Mouse (Mus musculus): ENCODE results near the gene S100a14. TPM values are rescaled to one million over a fixed set of nuclear protein-coding genes. Genes with fewer than 3 reads are reported as not detected.

The S100a14 gene
- polyA plus RNA-seq, 1 experiment: not detected

DNA sequence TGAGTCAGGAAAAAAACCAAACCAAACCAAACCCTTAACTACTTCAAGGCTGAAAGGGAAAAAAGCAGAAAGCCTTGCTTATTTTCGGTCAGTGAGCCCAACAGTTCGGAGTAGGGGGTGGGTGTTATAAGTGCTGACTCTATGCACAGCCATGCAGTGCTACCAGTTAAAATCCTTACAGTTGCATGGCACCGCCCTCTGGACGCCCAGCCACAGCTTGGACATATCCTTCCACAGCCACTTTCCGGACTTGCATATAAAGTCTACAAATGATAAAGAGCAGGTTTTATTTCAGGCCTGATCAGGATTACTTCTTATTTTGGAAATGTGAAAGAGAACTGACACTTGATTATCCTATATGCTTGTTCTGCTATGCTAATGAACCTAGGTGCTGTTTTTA lies 21.4 kb upstream of the S100a14 start:
- TF ChIP-seq POLR2A (IDR thresholded peaks at IDR 0.05; ENCODE audit: extremely low read depth, insufficient read depth, low read length) (no peak), CTCF (IDR thresholded peaks at IDR 0.05; ENCODE audit: extremely low read depth, insufficient read depth, low read length) (no peak)
- no peak overlapping the region for H3K27ac ChIP-seq (ENCODE audit: insufficient read depth, low read length)
- no peak overlapping the region for H3K4me3 ChIP-seq (ENCODE audit: insufficient read depth, low read length)
- peaks cover 6% of the 10 kb centered on the region; the same call in 1 of the 2 replicates for H3K4me1 ChIP-seq (ENCODE audit: control insufficient read depth, insufficient read depth, low read length)

DNA sequence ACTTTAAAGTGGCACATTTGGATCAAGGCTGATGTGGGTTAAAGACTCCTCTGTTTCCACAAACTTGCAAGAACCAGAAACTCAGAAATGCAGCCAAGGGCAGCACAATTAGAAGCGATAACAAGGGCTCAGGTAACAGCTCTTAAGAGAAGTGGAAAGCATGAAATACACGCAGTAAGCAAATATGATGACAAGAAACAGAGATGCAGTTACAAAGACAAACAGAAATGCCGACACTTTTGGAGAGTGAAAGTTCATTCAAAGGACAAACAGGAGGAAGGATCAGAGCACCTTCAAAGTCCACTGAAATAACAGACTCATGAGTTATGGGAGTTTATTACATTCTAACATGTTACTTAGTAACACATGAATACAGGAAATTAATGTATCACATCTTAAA lies 20.3 kb upstream of the S100a14 start:
- Histone ChIP-seq H3K4me3 (ENCODE audit: insufficient read depth, low read length) (no peak overlapping the region), H3K4me1 (ENCODE audit: control insufficient read depth, insufficient read depth, low read length) (peaks cover 6% of the 10 kb centered on the region; the same call in 1 of the 2 replicates), H3K27ac (ENCODE audit: insufficient read depth, low read length) (no peak overlapping the region)
- TF ChIP-seq CTCF (IDR thresholded peaks at IDR 0.05; ENCODE audit: extremely low read depth, insufficient read depth, low read length) (no peak), POLR2A (IDR thresholded peaks at IDR 0.05; ENCODE audit: extremely low read depth, insufficient read depth, low read length) (no peak)

DNA sequence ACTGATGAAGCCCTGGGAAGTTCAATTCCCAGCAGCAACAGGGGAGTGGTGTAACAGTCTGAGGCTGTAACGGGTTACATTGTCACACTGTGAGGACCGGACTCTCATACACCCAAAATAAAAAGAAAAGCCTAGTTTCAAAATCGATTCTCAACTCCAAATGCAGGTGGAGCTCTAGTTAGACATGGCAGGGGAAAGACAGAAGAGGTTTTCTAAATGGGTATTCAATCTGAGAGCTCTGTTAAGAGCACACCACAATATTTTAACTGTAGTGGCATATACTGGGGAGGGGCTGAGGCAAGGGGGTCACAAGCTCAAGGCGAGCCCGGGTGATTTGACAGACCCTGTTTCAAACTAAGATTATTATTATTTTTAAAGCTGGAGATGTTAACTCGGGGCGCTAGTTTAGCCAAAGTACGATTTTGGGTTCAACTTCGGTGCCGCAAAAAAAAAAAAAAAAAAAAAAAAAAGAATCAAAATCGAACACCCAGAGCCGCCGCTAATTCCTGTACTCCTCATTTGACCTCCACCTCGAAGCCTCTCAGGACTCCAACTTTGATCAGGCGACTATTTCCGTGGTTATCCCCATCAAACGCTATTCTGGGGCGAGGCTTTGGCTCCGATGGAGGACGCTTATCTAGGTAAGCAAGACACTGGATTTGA lies 18.2 kb upstream of the S100a14 start:
- Histone ChIP-seq H3K4me1 (ENCODE audit: control insufficient read depth, insufficient read depth, low read length) (peaks cover 6% of the 10 kb centered on the region; the same call in 1 of the 2 replicates), H3K4me3 (ENCODE audit: insufficient read depth, low read length) (peak overlapping the region; percentile 86), H3K27ac (ENCODE audit: insufficient read depth, low read length) (0 out of 2 replicates have a peak overlapping the region, but pooled peaks have one; percentile 49)
- TF ChIP-seq CTCF (IDR thresholded peaks at IDR 0.05; ENCODE audit: extremely low read depth, insufficient read depth, low read length) (no peak), POLR2A (IDR thresholded peaks at IDR 0.05; ENCODE audit: extremely low read depth, insufficient read depth, low read length) (no peak)

DNA sequence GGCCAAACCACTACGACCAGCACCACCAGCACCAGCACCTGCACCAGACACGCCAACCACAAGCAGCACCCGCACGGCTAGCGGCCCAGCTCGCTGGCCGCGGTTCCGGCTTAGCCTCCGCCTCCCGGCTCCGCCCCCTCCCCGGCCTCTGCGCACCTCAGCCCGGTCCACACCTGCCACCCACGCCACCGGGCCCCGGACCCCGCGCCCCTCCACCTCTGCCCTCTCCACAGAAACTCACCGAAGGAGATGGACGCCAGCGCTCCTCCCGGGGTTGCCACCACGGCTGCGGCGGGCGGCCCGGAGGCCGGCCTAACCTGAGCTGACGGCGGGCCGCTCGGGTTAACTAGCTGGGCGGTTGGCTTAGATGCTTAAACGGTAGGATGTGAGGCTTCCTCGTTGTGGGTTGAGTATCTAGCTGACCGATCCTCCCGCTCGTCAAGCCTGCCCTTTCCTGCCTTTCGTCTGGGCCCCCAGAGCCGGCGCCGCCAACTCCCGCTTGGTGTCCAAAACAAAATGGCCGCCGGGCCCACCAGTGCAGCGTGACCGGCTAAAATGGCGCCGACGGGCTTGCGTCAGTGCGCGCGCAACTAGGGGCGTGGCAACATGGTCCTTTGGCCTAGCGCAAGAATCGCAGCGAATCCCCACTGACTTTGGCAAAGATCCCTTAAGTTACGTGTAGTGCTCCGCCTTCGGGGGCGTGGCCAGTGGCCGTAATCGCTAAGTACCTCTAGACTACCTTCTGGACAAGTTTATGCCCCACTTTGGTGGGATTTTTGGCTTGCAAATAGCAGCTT lies 17.5 kb upstream of the S100a14 start, which contains the start of gene Chtop:
Chtop (minus strand) TSS at position 549 of the 797 bp plus-strand sequence.
- no peak for TF ChIP-seq CTCF (IDR thresholded peaks at IDR 0.05; ENCODE audit: extremely low read depth, insufficient read depth, low read length)
- TF ChIP-seq POLR2A (IDR thresholded peaks at IDR 0.05; ENCODE audit: extremely low read depth, insufficient read depth, low read length): peak; percentile 62; the same call in 1 of the 2 replicates
- Histone ChIP-seq H3K4me1 (ENCODE audit: control insufficient read depth, insufficient read depth, low read length) (peaks cover 6% of the 10 kb centered on the region; the same call in 1 of the 2 replicates), H3K27ac (ENCODE audit: insufficient read depth, low read length) (peak within 1 kb of the TSS; percentile 49), H3K4me3 (ENCODE audit: insufficient read depth, low read length) (peak within 1 kb of the TSS; percentile 86)

DNA sequence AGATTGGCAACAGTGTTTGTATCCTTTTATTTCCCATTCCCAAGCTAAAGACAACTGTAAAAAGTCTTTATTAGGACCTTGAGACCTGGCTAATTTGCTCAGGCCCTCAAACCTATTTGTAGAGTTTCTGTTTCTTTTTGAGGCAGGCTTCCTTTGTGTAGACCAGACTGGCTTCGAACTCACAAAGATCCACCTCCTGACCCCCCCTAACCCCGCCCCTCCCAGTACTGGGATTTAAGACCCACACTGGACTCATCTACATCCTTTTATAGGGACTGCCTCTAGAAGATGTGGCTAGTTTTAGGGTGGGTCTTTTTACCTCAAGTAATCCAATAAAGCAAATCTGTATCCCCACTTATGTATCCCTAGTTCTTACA lies 16.9 kb upstream of the S100a14 start:
- H3K27ac ChIP-seq (ENCODE audit: insufficient read depth, low read length): no peak overlapping the region
- peaks cover 6% of the 10 kb centered on the region; the same call in 1 of the 2 replicates for H3K4me1 ChIP-seq (ENCODE audit: control insufficient read depth, insufficient read depth, low read length)
- peak overlapping the region; percentile 86; the same call in 1 of the 2 replicates for H3K4me3 ChIP-seq (ENCODE audit: insufficient read depth, low read length)
- TF ChIP-seq CTCF (IDR thresholded peaks at IDR 0.05; ENCODE audit: extremely low read depth, insufficient read depth, low read length): no peak
- no peak for TF ChIP-seq POLR2A (IDR thresholded peaks at IDR 0.05; ENCODE audit: extremely low read depth, insufficient read depth, low read length)

DNA sequence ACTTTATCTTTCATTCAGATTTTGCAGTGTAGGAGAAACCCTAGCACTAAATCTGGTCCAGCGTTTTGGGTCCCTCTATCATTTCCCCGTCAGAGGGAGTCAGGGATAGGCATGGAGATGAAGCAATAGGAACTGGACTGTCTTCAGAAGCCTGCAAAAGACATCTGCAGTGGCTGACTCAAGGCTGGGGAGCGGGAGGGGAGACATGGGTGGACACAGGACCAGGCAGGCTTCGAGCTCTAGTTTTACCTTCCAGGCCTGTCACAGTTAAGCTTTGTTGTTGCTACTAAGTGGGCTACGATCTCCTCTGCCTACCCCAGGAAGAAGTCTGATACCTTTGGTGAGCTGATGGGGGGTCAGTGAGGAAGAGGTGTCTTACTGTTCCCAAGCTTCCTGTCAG lies 14.4 kb upstream of the S100a14 start:
- Histone ChIP-seq H3K4me3 (ENCODE audit: insufficient read depth, low read length) (no peak overlapping the region; the same call in 1 of the 2 replicates), H3K4me1 (ENCODE audit: control insufficient read depth, insufficient read depth, low read length) (peaks cover 3% of the 10 kb centered on the region; the same call in 1 of the 2 replicates), H3K27ac (ENCODE audit: insufficient read depth, low read length) (no peak overlapping the region)
- no peak for TF ChIP-seq CTCF (IDR thresholded peaks at IDR 0.05; ENCODE audit: extremely low read depth, insufficient read depth, low read length)

DNA sequence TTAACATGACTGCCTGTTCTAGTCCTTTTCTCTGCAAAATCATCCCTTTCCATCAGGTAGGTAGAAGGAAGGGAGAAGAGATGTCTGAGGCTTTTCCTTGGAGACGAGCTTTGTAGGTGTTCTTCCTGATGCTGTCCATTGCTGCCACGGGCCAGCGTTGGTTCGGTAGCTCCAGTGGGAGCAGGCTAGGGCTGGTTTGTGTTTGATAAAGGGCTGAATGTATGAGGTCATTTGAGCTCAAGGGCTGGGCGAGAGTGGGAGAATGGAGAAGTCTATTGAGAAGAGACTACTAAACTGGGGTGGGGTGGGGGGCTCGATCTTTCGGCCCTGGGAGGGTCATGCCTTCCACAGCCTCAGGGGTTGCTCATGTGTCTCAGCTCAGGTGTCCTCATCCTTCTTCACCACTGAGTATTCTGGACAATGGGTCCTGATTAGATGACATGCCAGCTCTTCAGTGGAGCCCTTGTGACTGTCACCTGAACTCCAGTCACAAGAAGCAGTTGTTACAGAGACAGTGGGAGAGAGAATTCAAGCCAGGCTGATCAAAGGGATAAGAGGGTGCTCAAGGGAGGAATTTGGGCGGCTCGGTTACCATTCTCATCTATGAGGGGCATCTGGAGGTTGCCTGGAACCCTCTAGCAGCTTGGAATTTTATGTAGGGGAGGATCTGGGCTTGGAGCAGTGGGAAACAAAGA lies 13.6 kb upstream of the S100a14 start:
- TF ChIP-seq CTCF (IDR thresholded peaks at IDR 0.05; ENCODE audit: extremely low read depth, insufficient read depth, low read length): no peak
- TF ChIP-seq POLR2A (IDR thresholded peaks at IDR 0.05; ENCODE audit: extremely low read depth, insufficient read depth, low read length): no peak
- no peaks in the 10 kb centered on the region; the same call in 1 of the 2 replicates for H3K4me1 ChIP-seq (ENCODE audit: control insufficient read depth, insufficient read depth, low read length)
- peak overlapping the region; percentile 28; the same call in 1 of the 2 replicates for H3K4me3 ChIP-seq (ENCODE audit: insufficient read depth, low read length)
- H3K27ac ChIP-seq (ENCODE audit: insufficient read depth, low read length): peak overlapping the region; percentile 54; the same call in 1 of the 2 replicates

DNA sequence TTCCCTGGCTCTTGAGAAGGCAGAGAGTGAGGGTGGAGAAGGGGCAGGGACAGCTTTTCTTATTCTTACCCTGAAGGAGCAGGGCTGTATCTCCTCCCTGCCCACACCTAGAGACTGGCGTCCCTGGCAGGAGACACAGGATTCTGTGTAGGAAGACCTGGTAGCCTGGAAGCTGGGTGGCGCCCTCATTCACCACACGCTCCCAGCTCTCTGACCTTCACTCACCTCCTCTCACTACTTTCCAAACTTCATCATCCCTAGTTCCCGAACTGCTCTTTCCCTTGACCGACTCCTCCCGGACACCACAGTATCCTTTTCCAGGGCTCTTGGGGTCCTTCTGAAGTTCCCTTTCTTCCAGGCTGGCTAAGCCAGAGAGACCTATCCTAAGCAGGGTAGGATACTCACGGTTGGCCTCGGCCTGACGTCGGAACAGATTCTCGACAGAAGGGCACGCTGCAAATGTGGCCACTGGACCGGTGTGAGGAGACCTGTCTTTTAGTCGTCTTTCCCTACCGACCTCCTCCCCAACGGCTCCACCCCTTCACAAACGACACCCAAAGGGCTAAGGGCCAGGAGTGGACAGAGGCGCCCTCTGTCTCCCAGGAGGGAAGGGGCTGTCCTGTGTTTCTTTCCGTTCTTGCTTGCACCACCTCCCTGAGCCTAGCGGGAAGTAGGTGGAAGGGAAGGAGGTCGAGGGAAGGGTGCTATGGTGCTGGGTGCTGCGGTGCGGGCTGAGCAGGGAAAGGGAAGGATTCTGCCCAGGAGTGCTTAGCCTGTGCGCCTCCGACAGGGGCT lies 12.7 kb upstream of the S100a14 start, which contains the start of the genes S100a1 and S100a13:
S100a1 (minus strand) TSS at position 597 of the 795 bp plus-strand sequence.
S100a13 (plus strand) TSS at position 640 of the 795 bp plus-strand sequence.
- no peak for TF ChIP-seq CTCF (IDR thresholded peaks at IDR 0.05; ENCODE audit: extremely low read depth, insufficient read depth, low read length)
- TF ChIP-seq POLR2A (IDR thresholded peaks at IDR 0.05; ENCODE audit: extremely low read depth, insufficient read depth, low read length): peak; percentile 73
- Histone ChIP-seq H3K4me1 (ENCODE audit: control insufficient read depth, insufficient read depth, low read length) (no peaks in the 10 kb centered on the region), H3K4me3 (ENCODE audit: insufficient read depth, low read length) (peak within 1 kb of the TSS; percentile 28), H3K27ac (ENCODE audit: insufficient read depth, low read length) (peak within 1 kb of the TSS; percentile 54)

Measured in cortical plate, adult 2 months (tissue).